Mouse (Mus musculus) thymus, postnatal 10 days (tissue): ENCODE results near the gene Gm20696.

Experiments used
- DNase-seq, 2 experiments: peaks; one replicate each; pipeline ENCODE4 v3.0.0; 2021; ENCODE audit warnings: low spot score in 2 of 2

Gene Gm20696

DNA sequence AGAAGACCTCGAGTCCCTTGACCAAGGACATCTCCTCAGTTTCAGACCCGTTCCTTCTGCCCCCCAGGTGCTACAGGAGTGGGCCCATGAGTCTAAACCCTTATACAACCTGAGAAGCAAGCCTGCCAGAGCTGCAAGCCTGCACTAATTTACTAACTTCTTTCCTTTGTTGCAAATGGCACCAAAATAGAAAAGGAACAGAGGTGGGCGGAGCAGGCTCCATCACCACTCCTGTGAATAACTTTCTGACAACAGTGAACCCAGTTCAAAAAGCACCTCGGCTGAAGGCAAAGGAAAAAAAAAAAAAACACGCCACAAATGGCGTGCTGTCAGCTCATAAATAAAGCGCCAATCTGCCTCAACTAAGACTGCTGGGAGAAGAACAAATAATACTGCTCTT, 225.5 kb downstream of the Gm20696 start:
- DNase-seq, result no peak

DNA sequence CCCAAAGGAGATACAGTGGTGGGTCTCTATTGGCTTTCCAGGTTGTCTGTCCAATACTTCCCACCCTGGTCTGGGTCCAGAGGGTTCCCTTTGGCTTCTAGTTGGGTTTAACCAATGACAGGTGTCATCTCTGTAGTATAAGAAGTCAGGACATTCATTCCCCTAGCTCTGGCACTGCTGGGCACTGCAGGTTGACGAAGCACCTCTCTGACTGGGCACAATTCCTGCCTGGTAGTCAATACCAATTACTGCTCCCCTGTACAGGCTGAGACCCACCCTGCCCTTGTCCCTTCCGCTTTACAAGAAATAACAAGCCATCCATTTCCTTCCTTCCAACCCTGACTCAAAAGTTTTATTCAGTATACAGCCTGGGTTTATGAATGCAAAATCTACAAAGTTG, 226.0 kb downstream of the Gm20696 start:
- no peak for DNase-seq

DNA sequence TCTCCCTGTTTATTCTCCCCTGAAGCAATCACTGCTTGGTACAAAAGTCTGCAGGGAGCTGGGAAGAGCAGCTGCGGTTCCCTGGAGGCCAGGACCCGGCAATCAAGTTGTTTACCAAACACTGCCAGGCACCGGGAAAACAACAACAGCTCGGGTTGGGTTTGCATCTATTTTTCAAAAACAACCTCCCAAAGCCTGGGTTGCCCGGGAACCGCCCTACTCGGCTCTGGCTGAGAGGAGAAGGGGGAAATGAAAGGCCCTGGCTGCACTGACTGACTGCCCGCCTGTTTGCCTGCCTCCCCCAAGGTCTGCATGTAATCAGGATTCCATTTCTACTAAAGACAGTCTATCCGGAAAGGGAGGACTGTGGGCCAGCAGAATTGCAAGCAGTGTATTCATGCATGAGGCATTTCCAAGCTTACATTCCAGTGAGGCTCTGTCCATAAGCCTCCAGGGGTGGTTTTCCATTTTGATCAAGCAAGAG, 226.7 kb downstream of the Gm20696 start:
- no peak for DNase-seq

DNA sequence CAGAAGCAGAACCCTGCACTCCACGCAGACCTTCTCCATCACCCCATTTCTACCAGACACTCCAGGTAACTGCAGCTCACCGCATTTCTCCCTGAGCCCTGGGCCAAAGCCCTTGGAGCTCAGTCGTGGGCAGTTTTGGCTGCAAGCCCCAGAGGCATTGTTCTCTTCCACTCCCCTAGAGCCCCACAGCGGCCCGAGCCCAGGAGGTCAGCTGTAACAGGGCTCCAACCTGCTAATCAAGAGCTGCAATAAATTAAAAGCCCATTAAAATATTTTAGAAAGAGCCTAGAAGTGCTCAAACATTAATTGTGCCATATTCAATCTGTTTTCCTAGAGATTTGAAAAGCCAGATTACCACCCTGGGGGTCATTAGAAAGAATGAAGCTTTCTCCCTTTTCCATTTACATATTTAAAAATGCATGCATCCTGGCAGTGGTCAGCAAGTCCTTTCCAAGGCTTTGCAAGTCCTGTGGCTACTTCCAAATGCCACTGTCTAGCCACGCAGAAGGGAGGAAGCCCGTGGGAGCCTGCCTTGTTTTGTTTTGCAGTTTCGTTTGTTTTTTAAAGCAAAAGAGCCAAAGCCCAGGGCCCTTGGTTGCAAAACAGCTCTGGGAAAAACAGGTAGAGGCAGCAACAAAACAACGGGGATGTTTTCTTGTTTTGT, 227.3 kb downstream of the Gm20696 start:
- no peak for DNase-seq

GRCm38 (mm10) chr6:99436371-99436770, 230.2 kb downstream of the Gm20696 start:
- DNase-seq, result no peak

GRCm38 (mm10) chr6:99435140-99435539, 231.5 kb downstream of the Gm20696 start:
- DNase-seq, result peak in 1 of 2 experiments; percentile 22

GRCm38 (mm10) chr6:99433006-99433405, 233.6 kb downstream of the Gm20696 start:
- DNase-seq, result no peak

GRCm38 (mm10) chr6:99431941-99432340, 234.7 kb downstream of the Gm20696 start:
- DNase-seq, result no peak

DNA sequence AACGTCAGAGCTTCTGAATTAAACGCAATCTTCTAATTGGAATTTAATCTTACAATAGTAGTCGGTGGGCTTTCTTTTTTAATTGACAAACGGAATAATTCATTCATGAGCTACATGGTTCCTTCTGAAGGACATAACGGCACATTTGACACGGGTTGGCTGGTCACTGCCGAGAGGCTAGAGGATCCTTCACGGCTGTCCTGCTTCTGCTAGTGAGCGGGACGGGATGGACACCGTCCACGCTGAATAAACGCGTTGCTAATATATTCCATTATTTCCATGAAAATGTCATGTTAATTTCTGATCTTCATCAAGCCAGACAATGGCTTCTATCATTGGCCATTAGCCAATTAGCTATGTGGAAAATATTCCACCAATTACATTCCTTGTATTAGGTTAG, 236.0 kb downstream of the Gm20696 start:
- no peak for DNase-seq

- DNase-seq, result no peak
Observed at GRCm38 (mm10) chr6:99429378-99430131, 237.0 kb downstream of the Gm20696 start.

- no peak for DNase-seq
Observed at GRCm38 (mm10) chr6:99428961-99429360, 237.6 kb downstream of the Gm20696 start.

DNA sequence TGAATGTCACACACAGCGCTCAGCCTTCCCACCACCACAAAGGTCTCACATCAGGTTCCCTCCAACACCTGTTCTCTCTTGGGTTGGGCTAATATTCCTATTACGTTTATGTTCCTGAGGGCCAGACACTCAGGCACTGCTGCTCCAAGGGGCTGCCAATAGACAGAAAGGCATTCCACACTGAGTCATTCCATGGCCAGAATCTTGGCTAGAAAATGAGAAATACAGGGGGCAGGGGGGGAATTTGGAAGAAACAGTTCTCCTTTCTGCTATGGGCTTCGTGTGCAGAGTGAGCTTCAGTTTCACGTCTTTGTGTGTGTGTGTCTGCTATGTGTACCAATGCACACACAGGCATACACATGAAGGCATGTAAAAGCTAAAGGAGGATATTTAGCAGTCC, 239.3 kb downstream of the Gm20696 start:
- no peak for DNase-seq

DNA sequence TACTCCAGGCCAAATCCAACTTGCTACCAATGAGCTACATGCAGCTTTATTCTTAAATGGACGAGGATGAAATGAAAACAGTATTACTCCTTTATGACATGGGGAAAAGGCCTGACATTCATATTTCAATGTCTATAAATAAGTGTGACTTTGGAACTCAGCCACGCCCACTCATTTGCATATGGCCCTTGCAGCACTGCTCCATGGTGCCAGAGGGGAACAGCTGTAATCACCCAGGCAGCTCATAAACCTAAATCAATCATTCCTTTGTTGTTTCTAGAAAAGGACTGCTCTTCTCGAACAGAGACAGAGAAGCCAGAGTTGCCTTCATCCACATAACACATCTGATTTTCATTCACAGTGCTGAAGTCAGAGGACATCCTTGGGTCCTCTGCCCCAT, 241.6 kb downstream of the Gm20696 start:
- no peak for DNase-seq

DNA sequence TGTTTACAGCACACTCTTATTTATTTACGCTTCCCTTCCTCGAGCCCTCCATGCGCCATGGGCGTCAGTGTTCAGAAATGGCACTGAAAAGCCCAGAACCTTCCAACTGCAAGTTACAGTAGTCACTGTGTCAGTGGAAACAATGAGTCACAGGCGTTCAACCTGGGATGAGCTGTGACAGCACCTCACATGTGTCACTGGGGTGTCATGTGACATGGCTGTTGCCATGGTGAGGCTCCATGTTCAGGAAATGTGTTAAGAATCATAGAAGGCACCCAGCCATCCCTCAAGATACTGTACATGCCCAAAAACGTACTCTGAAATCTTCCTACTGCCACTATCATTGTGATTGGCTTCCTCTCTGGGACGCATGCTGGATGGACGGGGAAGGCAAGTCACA, 245.9 kb downstream of the Gm20696 start:
- DNase-seq, result no peak

GRCm38 (mm10) chr6:99412598-99412997, 254.0 kb downstream of the Gm20696 start:
- DNase-seq, result no peak

DNA sequence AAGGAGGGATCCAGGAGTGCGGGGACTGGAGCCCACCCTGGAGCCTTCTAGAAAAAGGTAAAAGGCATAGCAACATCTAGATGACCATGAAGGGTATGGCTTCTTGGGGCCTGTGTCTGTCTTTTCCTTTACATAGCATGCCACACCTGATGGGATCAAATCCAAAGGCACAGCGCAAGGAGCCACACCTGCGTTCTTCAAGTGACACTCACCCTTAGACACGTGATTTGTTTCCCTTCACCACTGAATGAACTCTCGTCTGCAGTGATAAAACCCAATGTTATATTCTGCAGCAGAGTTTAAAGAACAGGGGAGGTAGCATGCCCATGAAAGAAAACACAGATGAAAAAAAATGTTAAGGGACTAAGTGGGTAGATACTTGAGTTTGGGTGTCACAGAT, 257.0 kb downstream of the Gm20696 start:
- no peak for DNase-seq

DNA sequence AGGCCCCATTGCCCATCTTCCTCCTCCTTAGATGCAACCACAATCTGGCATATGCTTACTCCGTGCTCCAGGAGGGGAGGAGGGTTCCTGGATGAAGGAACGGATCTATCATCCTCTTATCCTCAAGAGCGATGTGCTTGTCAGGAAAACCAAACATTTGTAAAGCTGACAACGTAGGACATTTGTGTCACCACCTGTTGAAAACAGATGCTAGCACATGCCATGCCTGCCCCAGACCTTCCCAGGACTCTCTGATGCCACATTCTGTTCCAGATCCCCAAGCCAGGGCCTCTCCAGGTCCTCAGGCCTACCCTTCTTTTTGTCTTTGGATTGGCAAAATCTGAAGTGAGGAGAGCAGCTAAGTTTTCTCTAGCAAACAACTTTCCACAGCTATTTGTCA, 257.7 kb downstream of the Gm20696 start:
- no peak for DNase-seq

DNA sequence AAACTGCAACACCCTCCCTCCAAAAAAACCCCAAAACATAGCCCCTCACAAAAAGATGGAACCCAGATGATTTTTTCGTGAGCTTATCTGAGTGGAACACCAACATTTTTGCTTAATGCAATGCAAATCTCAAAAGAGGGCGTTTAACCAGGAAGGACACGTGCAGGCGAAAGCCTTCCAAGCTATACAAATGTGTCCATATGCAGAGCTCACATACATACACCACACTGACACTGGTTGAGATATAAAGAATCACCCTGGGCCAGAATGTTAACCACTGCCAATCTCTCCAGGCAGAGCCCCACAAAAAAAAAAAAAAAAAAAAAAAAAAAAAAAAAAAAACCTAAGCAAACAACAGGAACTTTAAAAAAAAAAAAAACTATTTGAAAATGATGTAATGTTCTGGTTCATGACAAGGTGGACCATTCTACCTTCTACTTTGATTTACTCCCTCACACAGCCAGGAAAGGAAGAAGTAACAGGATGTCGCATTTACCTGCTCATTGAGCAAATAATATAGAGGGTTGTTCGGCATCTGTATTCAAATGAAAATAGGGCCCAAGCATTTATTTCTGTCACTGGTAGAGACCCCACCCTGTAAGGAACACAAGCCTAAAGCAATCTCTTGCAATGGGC, 262.7 kb downstream of the Gm20696 start:
- no peak for DNase-seq

- no peak for DNase-seq
Observed at GRCm38 (mm10) chr6:99402941-99403340, 263.7 kb downstream of the Gm20696 start.

GRCm38 (mm10) chr6:99402370-99402769, 264.2 kb downstream of the Gm20696 start:
- no peak for DNase-seq

- peak; percentile 60 to 65 for DNase-seq
Observed at GRCm38 (mm10) chr6:99401801-99402200, 264.8 kb downstream of the Gm20696 start.

DNA sequence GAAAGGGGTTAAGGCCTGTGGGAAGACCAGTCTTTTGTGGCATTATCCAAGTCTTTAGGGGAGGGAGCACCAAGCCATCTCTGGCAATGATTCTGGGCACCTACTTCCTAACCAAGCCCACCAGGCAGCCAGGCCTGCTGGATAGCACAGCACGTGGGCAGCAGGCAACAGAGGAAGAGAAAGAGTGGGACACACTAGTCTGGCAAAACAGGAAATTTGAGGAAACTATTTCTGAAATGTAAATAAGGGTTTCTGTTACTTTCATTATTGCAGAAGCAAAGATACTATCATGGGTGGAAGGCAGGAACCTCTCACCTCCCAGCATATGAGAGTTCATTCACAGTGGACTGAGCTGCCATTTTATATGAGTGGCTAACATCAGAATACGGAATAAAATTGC, 265.4 kb downstream of the Gm20696 start:
- no peak for DNase-seq

- DNase-seq, result no peak
Observed at GRCm38 (mm10) chr6:99395745-99396144, 270.9 kb downstream of the Gm20696 start.
